Mouse (Mus musculus): ENCODE measurements around the gene Slc6a14. TPM values are rescaled to one million over a fixed set of nuclear protein-coding genes. Genes with fewer than 3 reads are reported as not detected.

The Slc6a14 gene
- total RNA-seq (2015) = not detected in 2 replicates
- total RNA-seq (2017) = not detected in 2 replicates

DNA sequence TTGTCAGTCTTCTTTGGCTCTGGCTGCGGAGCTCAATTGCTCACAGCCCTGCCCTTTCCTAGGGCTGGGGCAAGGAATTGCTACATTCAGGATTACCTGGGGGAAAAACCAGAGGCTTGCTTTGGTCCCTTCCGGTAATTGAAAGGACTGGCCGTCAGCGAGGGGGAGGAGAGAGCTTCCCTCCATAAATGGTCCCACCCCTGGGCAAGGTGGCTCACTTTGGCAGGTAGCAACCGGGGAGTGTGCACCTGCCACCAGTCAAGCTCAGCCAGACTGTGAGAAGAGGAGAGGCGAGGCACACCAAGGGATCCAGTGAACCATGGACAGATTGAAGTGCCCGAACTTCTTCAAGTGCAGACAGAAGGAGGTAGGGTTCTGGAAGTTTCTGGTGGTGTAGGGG, at the start of gene Slc6a14:
Slc6a14 (plus strand) TSS at position 68 of the 400 bp plus-strand sequence.
- no peak for ATAC-seq (replicated peaks; ENCODE audit: poor library complexity)

DNA sequence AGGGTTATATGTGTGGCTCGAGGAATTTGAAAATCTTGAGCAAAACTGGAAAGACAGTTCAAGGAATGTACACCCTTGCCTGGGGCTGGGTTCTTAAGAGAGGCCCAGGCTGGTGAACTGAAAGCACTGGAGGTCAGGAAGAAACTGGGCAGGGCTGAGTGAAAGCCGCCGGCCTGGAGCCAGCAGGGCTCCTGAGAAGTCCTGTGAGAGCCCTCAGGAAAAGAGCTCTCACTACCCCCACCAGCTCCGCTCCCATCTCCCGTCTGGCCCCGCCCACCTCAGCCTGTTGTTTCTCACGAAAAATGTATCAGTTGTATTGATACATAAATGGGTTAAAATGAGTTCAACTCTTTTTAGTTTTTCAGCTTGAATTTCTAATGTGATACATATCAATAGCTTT, 43.8 kb upstream of the Slc6a14 start:
- ATAC-seq (replicated peaks; ENCODE audit: poor library complexity) = no peak

DNA sequence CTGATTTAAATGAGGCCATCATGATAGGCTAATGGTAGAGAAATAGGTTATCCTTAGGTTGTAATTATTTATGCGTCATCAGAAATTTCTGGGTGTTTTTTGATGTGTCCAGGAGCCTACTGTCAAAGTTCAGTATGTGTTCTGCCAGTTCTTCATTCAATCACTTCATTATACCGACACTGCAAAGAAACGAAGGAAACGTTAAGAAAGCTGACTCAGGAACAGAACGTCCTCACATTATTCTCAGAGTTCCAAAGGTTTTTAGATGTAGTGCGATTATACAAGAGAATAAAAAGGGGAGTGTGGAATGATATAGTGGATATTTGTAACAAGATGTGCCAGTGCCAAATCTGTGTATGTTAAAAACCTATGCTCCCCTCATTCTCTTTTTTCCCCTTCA, 19.5 kb upstream of the Slc6a14 start:
- no peak for ATAC-seq (replicated peaks; ENCODE audit: poor library complexity)

DNA sequence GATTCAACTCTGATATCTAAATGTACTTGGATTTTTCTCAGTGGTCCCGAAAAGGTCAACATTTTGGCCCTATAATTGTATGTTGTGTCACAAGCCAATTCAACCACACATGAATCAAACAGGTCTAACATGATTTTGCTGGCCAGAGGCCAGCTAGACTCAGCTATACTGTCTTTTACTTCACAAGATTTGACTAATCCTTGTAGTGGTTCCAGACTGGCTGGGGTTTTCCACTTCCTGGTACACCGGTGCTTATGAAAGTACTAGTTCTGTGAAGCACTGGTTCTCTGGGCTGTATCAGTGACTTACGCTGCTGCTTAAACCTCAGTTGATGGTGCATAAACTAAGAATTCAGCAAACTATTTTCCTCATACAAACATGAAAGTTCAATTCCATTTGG, 19.0 kb upstream of the Slc6a14 start:
- no peak for ATAC-seq (replicated peaks; ENCODE audit: poor library complexity)

DNA sequence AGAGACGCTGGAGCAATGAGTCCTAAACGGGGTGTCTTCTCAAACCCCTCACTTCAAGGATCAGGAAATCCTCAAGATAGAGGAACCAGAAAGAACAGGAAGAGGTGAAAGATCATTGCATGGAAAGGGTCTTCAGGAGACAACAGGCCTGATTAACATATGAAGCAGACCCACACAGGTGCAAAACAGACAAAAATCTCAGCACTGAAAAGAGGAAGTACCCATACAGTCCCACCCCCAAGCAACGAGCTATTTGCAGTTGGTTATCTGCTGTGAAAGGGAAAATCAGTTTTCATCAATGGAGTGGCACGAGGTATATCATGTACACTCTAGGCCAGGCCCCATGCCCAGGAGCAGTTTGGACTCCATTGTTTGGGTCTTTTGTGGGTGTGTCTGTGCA, 13.1 kb upstream of the Slc6a14 start:
- no peak for ATAC-seq (replicated peaks; ENCODE audit: poor library complexity)

DNA sequence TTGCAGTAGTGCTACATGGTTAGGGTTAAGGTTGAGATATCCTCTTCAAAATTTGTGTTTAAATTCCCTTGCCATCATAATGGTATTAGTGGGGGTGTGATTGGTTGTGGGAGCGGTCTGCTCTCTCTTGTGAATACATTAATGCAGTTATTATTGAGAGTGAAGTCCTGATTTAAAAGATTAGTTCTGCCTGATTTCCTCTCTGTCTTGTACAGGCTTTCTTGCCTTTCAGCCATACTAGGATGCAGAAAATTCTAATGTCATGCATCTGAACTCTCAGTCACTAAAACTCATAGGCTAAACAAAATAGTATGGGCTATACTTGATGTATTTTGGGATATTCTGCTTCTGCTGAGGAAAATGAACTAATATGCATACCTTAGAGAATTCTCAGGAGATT, 10.2 kb upstream of the Slc6a14 start:
- no peak for ATAC-seq (replicated peaks; ENCODE audit: poor library complexity)

DNA sequence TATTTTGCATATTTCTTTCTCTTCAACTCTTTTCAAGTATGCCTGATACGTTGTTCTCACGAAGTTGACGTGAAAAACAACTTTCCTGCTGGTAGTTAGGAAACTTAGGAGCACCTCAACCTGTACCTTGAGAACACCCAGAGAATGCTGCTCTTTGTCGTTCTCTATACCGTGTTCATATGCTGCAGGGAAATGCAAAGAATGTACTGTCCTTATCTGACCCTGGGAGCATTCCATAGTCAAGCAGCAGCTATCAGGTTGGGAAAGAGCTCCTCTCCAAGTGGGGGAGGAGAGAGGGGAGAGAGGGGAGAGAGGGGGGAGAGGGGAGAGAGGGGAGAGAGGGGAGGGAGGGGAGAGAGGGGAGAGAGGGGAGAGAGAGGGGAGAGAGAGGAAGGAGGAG, 597 bp downstream of the Slc6a14 start:
- ATAC-seq (replicated peaks; ENCODE audit: poor library complexity) = no peak

DNA sequence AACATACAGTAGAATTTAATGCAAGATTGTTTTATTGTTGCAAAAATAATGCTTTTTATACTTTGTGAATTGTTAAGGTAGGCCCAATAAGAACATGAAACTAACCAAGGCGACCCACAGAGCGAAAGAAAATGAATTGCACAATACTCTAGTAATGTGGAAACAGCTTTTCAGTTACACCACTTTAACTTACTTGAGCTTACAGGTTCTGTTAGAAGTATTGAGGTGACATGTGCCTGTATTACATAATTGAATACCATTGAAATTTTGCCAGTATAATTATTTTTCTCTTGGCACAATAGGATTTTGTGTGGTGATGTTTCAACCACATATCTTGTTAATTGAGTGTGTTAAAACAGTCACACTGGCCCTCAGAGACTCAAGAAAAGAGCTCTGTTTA, 2.2 kb downstream of the Slc6a14 start:
- ATAC-seq (replicated peaks; ENCODE audit: poor library complexity) = no peak

DNA sequence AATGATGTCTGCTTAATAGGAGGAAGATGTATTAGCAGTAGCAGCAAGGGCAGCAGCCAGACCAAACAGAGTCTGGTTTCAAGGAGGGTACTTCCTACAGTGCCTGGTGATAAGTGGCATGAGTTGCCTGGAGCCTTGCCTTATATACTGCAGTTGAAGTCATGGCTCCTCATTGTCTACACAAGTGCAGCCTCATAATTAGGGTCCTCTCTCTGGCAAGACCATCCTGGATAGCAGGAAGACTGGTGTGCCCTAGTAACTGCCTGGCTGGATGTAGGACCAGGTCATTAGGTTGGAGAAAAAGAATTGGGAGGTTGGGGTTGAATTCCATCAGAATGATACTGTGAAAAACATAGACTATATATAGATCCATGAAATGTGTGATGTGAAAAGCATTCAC, 30.3 kb downstream of the Slc6a14 start, which contains the start of gene Gm28269:
Gm28269 (minus strand) TSS at position 101 of the 400 bp plus-strand sequence.
- ATAC-seq (replicated peaks; ENCODE audit: poor library complexity) = no peak

Other genes with a start within 250 kb of the Slc6a14 start
- not detected in 2 replicates for gene Agtr2, start 230.4 kb upstream of the Slc6a14 start, total RNA-seq (2015)
- not detected in 2 replicates for gene Agtr2, start 230.4 kb upstream of the Slc6a14 start, total RNA-seq (2017)
- not detected in 2 replicates for gene Gm28269, start 30.2 kb downstream of the Slc6a14 start, total RNA-seq (2015)
- not detected in 2 replicates for gene Gm28269, start 30.2 kb downstream of the Slc6a14 start, total RNA-seq (2017)

All from megakaryocyte progenitor cell, adult 5-6 weeks (primary cell).